Mouse (Mus musculus) embryonic facial prominence, embryonic 15.5 days (tissue): ENCODE results near the gene Thyn1. TPM values are rescaled to one million over a fixed set of nuclear protein-coding genes. Genes with fewer than 3 reads are reported as not detected.
A peak's percentile ranks its signal among the peaks of the same experiment; 100 is the strongest.

Experiments
- ATAC-seq: fragments of 200-750 bp; cut with Nextera tagmentation; 2 replicates; pipeline ENCODE4 v1.8.0; 2017; ENCODE audit warnings: low read depth, moderate TSS enrichment; ENCODE audit not compliant: insufficient number of reproducible peaks, low FRiP score, low TSS enrichment
- H3K27ac ChIP-seq: fragments of 300-500 bp; sonication (generic); replicated peaks from 2 replicates; pipeline ENCODE4 v1.5.1; 2015; ENCODE audit warnings: mild to moderate bottlenecking, inconsistent platforms
- H3K27me3 ChIP-seq: fragments of 300-500 bp; sonication (generic); 2 replicates; pipeline ENCODE4 v1.6.1; 2015; ENCODE audit warnings: inconsistent platforms
- H3K36me3 ChIP-seq: fragments of 300-500 bp; sonication (generic); 2 replicates; pipeline ENCODE4 v1.6.1; 2015; ENCODE audit warnings: mild to moderate bottlenecking, inconsistent platforms
- H3K4me1 ChIP-seq: fragments of 300-500 bp; sonication (generic); 2 replicates; pipeline ENCODE4 v1.6.1; 2015; ENCODE audit warnings: inconsistent platforms
- H3K4me2 ChIP-seq: fragments of 300-500 bp; sonication (generic); replicated peaks from 2 replicates; pipeline ENCODE4 v1.6.1; 2015; ENCODE audit warnings: mild to moderate bottlenecking, inconsistent platforms
- H3K4me3 ChIP-seq: fragments of 300-500 bp; sonication (generic); replicated peaks from 2 replicates; pipeline ENCODE4 v1.5.1; 2015; ENCODE audit warnings: mild to moderate bottlenecking, inconsistent platforms
- H3K9ac ChIP-seq: fragments of 300-500 bp; sonication (generic); 2 replicates; pipeline ENCODE4 v1.6.1; 2015; ENCODE audit warnings: inconsistent platforms
- H3K9me3 ChIP-seq: fragments of 300-500 bp; sonication (generic); replicated peaks from 2 replicates; pipeline ENCODE4 v1.6.1; 2016; ENCODE audit warnings: inconsistent platforms
- WGBS: fragments of 180-500 bp; shearing (Covaris S2); methylation state at CpG from one replicate; pipeline ENCODE4 v1.1.7; 2015; 5-methylcytosine and 5-hydroxymethylcytosine counted together
- polyA plus RNA-seq: library from polyadenylated mRNA; unstranded; fragments of >200 nt; fragmentation: Nextera tagmentation; extraction: Ambion mirVana; gene quantifications from 2 replicates; pipeline ENCODE4 v1.2.1, GENCODE M21; 2015

The Thyn1 gene
- polyA plus RNA-seq, 1 experiment from 2014 or later = 113 TPM

- Histone ChIP-seq H3K4me3 (peak overlapping the region; percentile 97), H3K27ac (peak overlapping the region; percentile 94; the same call in 1 of the 2 replicates), H3K9ac (peak overlapping the region; percentile 66), H3K4me1 (peaks cover 46% of the 10 kb centered on the region), H3K4me2 (peak overlapping the region; percentile 70), H3K27me3 (no peaks in the 10 kb centered on the region), H3K36me3 (no peaks in the 10 kb centered on the region), H3K9me3 (no peaks in the 10 kb centered on the region)
- 0% methylated on average over 17 of the region's 17 CpGs for WGBS
- ATAC-seq = peak; percentile 7
These were observed 31.2 kb downstream of the Thyn1 start for GRCm38 (mm10) chr9:27030763-27031100.

GRCm38 (mm10) chr9:27043892-27044291 is 44.4 kb downstream of the Thyn1 start:
- no peak overlapping the region for H3K9ac ChIP-seq
- H3K4me3 ChIP-seq = no peak overlapping the region
- no peaks in the 10 kb centered on the region for H3K27me3 ChIP-seq
- peaks cover 80% of the 10 kb centered on the region for H3K36me3 ChIP-seq
- no peak overlapping the region for H3K4me2 ChIP-seq
- no peak overlapping the region for H3K27ac ChIP-seq
- whole genome bisulfite sequencing = 89% methylated on average over 5 of the region's 5 CpGs
- no peaks in the 10 kb centered on the region for H3K9me3 ChIP-seq
- H3K4me1 ChIP-seq = no peaks in the 10 kb centered on the region
- no peak for ATAC-seq

GRCm38 (mm10) chr9:27049492-27049891 is 50.0 kb downstream of the Thyn1 start:
- H3K36me3 ChIP-seq = peaks cover 78% of the 10 kb centered on the region
- H3K9ac ChIP-seq = no peak overlapping the region
- ATAC-seq = no peak
- H3K4me2 ChIP-seq = no peak overlapping the region
- no peaks in the 10 kb centered on the region for H3K27me3 ChIP-seq
- no peak overlapping the region for H3K27ac ChIP-seq
- no peaks in the 10 kb centered on the region for H3K4me1 ChIP-seq
- no peak overlapping the region for H3K4me3 ChIP-seq
- 89% methylated on average over 2 of the region's 2 CpGs for WGBS
- H3K9me3 ChIP-seq = no peaks in the 10 kb centered on the region

Other genes starting within 250 kb of the Thyn1 start
- 5.4 and 7.4 TPM in 2 replicates for gene Glb1l2, start 193.2 kb upstream of the Thyn1 start, polyA plus RNA-seq
- gene Glb1l3, start 138.8 kb upstream of the Thyn1 start, polyA plus RNA-seq = not detected in 2 replicates
- gene Gm1110, start 76.6 kb upstream of the Thyn1 start, polyA plus RNA-seq = 0.21 and 0.26 TPM in 2 replicates
- gene Acad8, start 144 bp upstream of the Thyn1 start, polyA plus RNA-seq = 54.4 and 56.2 TPM in 2 replicates
- 37.9 and 39.9 TPM in 2 replicates for gene Vps26b, start 30.4 kb downstream of the Thyn1 start, polyA plus RNA-seq
- 23.6 and 25.2 TPM in 2 replicates for gene Ncapd3, start 30.5 kb downstream of the Thyn1 start, polyA plus RNA-seq
- 94.7 and 104 TPM in 2 replicates for gene Jam3, start 155.7 kb downstream of the Thyn1 start, polyA plus RNA-seq